Mouse (Mus musculus) liver, postnatal 0 days (tissue): ENCODE results near the gene Zfyve1. TPM values are rescaled to one million over a fixed set of nuclear protein-coding genes. Genes with fewer than 3 reads are reported as not detected.

Experiments
- ATAC-seq: fragments of 200-750 bp; cut with Nextera tagmentation; 2 replicates; pipeline ENCODE4 v1.8.0; 2017; ENCODE audit warnings: mild to moderate bottlenecking, moderate library complexity
- DNase-seq: peaks from one replicate; pipeline ENCODE4 v3.0.0-alpha.2; 2016
- H3K27ac ChIP-seq: fragments of 300-500 bp; sonication (generic); 2 replicates; pipeline ENCODE4 v1.5.1; 2014; ENCODE audit warnings: antibody characterized with exemption, moderate library complexity, mild to moderate bottlenecking, low read depth
- H3K27me3 ChIP-seq: fragments of 300-500 bp; sonication (generic); 2 replicates; pipeline ENCODE4 v1.6.1; 2014; ENCODE audit warnings: low read length, control low read depth, mixed read lengths; ENCODE audit not compliant: insufficient read depth
- H3K36me3 ChIP-seq: fragments of 300-500 bp; sonication (generic); replicated peaks from 2 replicates; pipeline ENCODE4 v1.6.1; 2014; ENCODE audit warnings: mild to moderate bottlenecking, control low read depth, low read length, moderate library complexity, mixed read lengths; ENCODE audit not compliant: insufficient read depth
- H3K4me1 ChIP-seq: fragments of 300-500 bp; sonication (generic); 2 replicates; pipeline ENCODE4 v1.6.1; 2014; ENCODE audit warnings: antibody characterized with exemption, mild to moderate bottlenecking, control low read depth; ENCODE audit not compliant: insufficient read depth
- H3K4me2 ChIP-seq: fragments of 300-500 bp; sonication (generic); 2 replicates; pipeline ENCODE4 v1.6.1; 2014; ENCODE audit warnings: low read depth, mild to moderate bottlenecking, low read length, moderate library complexity, mixed read lengths
- H3K4me3 ChIP-seq: fragments of 300-500 bp; sonication (generic); 2 replicates; pipeline ENCODE4 v1.5.1; 2014; ENCODE audit warnings: low read depth, low read length
- H3K9ac ChIP-seq: fragments of 300-500 bp; sonication (generic); replicated peaks from 2 replicates; pipeline ENCODE4 v1.6.1; 2014; ENCODE audit warnings: mild to moderate bottlenecking, moderate library complexity
- H3K9me3 ChIP-seq: fragments of 300-500 bp; sonication (generic); 2 replicates; pipeline ENCODE4 v1.6.1; 2016; ENCODE audit warnings: mild to moderate bottlenecking, control low read depth, low read length, mixed read lengths
- CTCF ChIP-seq: sonication (generic); IDR thresholded peaks from 2 replicates; pipeline ENCODE4 v1.5.1; 2016; ENCODE audit warnings: antibody characterized with exemption, low read depth
- EP300 ChIP-seq: IDR thresholded peaks from 2 replicates; pipeline ENCODE4 v1.6.1; 2016; ENCODE audit warnings: antibody characterized with exemption, low read depth, mild to moderate bottlenecking
- WGBS: fragments of 180-500 bp; shearing (Covaris S2); extraction: QIAGEN DNeasy Blood & Tissue Kit; methylation state at CpG from one replicate; pipeline ENCODE4 v1.1.7; 2014; ENCODE audit not compliant: insufficient replicate concordance; 5-methylcytosine and 5-hydroxymethylcytosine counted together
- polyA plus RNA-seq: library from polyadenylated mRNA; unstranded; fragments of >200 nt; fragmentation: Nextera tagmentation; extraction: Ambion mirVana; gene quantifications from 2 replicates; pipeline ENCODE4 v1.2.1, GENCODE M21; 2015

Zfyve1 gene
- polyA plus RNA-seq, 1 experiment from 2014 or later: 6.4 TPM

DNA sequence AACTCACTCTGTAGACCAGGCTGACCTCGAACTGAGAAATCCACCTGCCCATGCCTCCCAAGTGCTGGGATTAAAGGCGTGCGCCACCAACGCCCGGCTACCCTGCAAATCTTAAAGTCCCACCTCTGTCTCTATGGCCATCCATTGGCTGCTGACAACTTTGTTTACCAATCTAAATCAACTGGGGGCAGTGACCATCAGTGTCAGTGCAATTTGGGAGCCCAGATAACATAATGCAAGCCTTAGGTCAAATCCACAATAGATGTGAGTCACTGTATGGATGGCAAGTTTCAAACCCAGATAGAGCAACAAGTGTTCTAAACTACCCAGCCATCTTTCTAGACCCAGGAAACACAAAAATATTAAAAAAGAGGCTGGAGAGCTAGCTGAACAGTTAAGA is 5.3 kb upstream of the Zfyve1 start:
- ATAC-seq (peak; percentile 55; the same call in 1 of the 2 replicates), DNase-seq (no peak)
- Histone ChIP-seq H3K27ac (no peak overlapping the region), H3K36me3 (no peaks in the 10 kb centered on the region), H3K27me3 (no peaks in the 10 kb centered on the region), H3K4me3 (no peak overlapping the region), H3K9ac (no peak overlapping the region), H3K4me2 (no peak overlapping the region), H3K9me3 (no peaks in the 10 kb centered on the region), H3K4me1 (no peaks in the 10 kb centered on the region)
- TF ChIP-seq CTCF (no peak), EP300 (no peak)
- 71% methylated on average over 5 of the region's 5 CpGs for WGBS

- Histone ChIP-seq H3K9ac (no peak overlapping the region), H3K4me1 (peaks cover 22% of the 10 kb centered on the region), H3K4me2 (no peak overlapping the region), H3K27me3 (no peaks in the 10 kb centered on the region), H3K27ac (no peak overlapping the region), H3K9me3 (no peaks in the 10 kb centered on the region), H3K36me3 (peaks cover 20% of the 10 kb centered on the region; the same call in 1 of the 2 replicates), H3K4me3 (no peak overlapping the region)
- ATAC-seq: no peak
- TF ChIP-seq EP300: no peak
- no peak for TF ChIP-seq CTCF
- 72% methylated on average over 2 of the region's 2 CpGs for WGBS
- no peak for DNase-seq
These were observed 859 bp upstream of the Zfyve1 start for GRCm38 (mm10) chr12:83597881-83598280.

DNA sequence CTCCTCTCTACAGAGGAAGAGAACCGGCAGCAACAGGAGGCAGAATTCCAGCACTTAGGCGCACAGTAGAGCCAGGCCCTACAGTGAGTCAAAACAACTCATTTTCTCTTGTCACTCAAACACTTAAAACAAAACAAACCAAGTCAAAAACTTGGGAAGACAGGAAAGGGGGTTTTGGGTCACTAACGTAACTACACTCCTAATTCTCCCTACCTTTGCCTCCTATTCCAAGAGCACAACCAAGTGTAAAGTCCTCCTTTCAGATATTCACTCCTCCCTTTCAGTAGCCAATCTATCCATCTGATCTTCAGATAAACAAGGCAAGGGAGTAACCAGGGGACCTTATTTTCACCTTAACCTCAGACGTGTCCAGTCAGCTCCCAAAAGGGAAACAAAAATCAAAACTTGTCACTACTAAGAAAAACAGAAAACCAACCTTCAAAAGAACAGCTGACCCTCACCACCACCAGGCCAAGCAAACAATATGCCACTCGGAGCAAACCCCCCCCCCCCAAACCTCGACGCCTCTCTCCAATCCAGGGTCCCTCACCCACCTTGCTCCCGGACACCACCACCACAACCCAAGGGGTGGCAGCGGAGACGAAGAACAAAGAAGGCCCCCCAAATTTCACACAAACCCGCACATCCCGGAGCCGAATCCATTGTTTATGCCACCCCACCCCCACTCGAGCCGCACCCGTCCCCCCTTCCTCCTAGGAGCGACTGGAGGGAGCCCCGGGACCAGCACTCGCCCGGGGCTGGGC is 649 bp downstream of the Zfyve1 start:
- DNase-seq: no peak
- 7% methylated on average over 19 of the region's 20 CpGs for WGBS
- no peaks in the 10 kb centered on the region for H3K9me3 ChIP-seq
- no peaks in the 10 kb centered on the region for H3K27me3 ChIP-seq
- TF ChIP-seq CTCF (no peak), EP300 (no peak; the same call in 1 of the 2 replicates)
- peak overlapping the region; percentile 99 for H3K27ac ChIP-seq
- no peak; the same call in 1 of the 2 replicates for ATAC-seq
- peaks cover 26% of the 10 kb centered on the region for H3K4me1 ChIP-seq
- peaks cover 24% of the 10 kb centered on the region; the same call in 1 of the 2 replicates for H3K36me3 ChIP-seq
- peak overlapping the region; percentile 93 for H3K4me2 ChIP-seq
- H3K4me3 ChIP-seq: peak overlapping the region; percentile 92
- peak overlapping the region; percentile 98 for H3K9ac ChIP-seq

- H3K9me3 ChIP-seq: no peaks in the 10 kb centered on the region
- peaks cover 32% of the 10 kb centered on the region; the same call in 1 of the 2 replicates for H3K36me3 ChIP-seq
- no peak overlapping the region for H3K4me3 ChIP-seq
- TF ChIP-seq CTCF (no peak), EP300 (no peak)
- ATAC-seq (no peak), DNase-seq (no peak)
- WGBS: 85% methylated on average over 9 of the region's 9 CpGs
- peaks cover 26% of the 10 kb centered on the region for H3K4me1 ChIP-seq
- H3K4me2 ChIP-seq: no peak overlapping the region
- peak overlapping the region; percentile 34 for H3K9ac ChIP-seq
- no peak overlapping the region for H3K27ac ChIP-seq
- no peaks in the 10 kb centered on the region for H3K27me3 ChIP-seq
These were observed 2.5 kb downstream of the Zfyve1 start for GRCm38 (mm10) chr12:83594454-83595040.

GRCm38 (mm10) chr12:83591754-83592501 is 5.1 kb downstream of the Zfyve1 start:
- Histone ChIP-seq H3K4me2 (peak overlapping the region; percentile 30), H3K9me3 (no peaks in the 10 kb centered on the region), H3K4me3 (no peak overlapping the region), H3K27ac (peak overlapping the region; percentile 88), H3K27me3 (no peaks in the 10 kb centered on the region), H3K36me3 (peaks cover 53% of the 10 kb centered on the region), H3K9ac (peak overlapping the region; percentile 46), H3K4me1 (peaks cover 26% of the 10 kb centered on the region)
- TF ChIP-seq EP300: 0 out of 2 replicates have a peak, but pooled peaks have one; percentile 18
- TF ChIP-seq CTCF: no peak
- ATAC-seq (peak; percentile 61), DNase-seq (no peak)
- WGBS: 62% methylated on average over 8 of the region's 8 CpGs

- no peak for DNase-seq
- Histone ChIP-seq H3K4me1 (peaks cover 6% of the 10 kb centered on the region; the same call in 1 of the 2 replicates), H3K4me3 (no peak overlapping the region), H3K9me3 (no peaks in the 10 kb centered on the region), H3K27me3 (no peaks in the 10 kb centered on the region), H3K36me3 (peaks cover 52% of the 10 kb centered on the region), H3K9ac (no peak overlapping the region), H3K4me2 (no peak overlapping the region), H3K27ac (no peak overlapping the region)
- 94% methylated on average over 5 of the region's 5 CpGs for WGBS
- no peak for ATAC-seq
- TF ChIP-seq EP300 (no peak), CTCF (no peak)
These were observed 10.4 kb downstream of the Zfyve1 start for GRCm38 (mm10) chr12:83586628-83587027.
